Mouse (Mus musculus): ENCODE measurements around the gene Akap13.

Akap13 gene

DNA sequence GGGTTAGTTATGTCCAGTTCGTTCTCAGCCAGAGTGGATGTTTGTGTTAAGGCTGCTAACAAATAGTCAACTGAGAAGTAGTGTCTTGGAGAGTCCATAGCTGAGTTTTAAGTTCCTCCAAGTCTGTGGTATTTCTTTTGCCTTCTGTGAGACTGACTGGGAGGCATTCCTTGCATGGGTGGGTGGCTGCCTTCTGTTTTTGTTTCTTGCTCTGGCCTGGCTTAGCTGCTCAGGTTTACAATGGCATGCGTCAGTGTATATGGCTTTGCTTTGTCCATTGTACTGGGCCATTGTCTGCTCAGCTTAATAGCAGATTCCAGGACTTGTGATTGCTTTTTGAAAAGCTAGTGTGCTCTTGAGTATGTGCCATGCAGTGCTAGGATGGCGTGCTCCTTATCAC is 65.9 kb downstream of the Akap13 start:
- DNase-seq, result no peak

- no peak for DNase-seq
Observed at GRCm38 (mm10) chr7:75522226-75522625, 66.9 kb downstream of the Akap13 start.

DNA sequence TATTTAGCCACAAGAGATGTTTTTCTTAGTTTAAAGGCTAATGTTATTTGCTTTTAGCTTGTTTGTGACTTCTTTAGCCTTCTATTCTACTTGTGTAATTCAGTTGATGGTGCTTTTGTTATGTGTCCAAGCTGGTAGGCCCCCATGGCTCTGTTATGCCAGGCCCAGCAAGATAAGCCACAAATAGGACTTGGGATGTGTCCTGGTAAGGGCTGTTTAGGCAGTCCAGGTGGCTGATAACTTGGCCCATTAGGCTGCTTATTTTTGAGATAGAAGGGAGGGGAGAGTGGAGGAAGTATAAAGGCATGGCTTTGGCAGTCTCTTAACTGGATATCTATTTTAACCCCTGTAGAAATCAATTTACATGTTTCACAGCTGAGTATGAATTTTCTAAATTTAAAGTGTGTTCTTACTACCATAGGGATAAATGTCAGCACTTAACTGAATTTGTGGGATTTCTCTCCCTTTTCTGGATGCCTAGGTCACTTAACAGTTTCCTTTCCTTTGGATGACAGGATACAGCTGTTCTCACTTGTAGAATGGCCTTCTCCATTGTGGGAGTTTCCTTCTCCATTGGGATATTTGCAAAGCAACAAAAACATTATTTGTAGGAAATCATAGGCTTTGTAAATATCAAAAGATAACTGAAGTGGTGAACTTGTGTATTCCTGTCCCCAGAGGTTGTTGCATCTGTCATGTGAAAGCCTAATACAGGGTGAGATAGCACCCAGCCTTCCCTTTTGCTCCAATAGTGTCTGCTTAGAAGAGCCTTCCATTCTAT is 69.6 kb downstream of the Akap13 start:
- no peak for DNase-seq

DNA sequence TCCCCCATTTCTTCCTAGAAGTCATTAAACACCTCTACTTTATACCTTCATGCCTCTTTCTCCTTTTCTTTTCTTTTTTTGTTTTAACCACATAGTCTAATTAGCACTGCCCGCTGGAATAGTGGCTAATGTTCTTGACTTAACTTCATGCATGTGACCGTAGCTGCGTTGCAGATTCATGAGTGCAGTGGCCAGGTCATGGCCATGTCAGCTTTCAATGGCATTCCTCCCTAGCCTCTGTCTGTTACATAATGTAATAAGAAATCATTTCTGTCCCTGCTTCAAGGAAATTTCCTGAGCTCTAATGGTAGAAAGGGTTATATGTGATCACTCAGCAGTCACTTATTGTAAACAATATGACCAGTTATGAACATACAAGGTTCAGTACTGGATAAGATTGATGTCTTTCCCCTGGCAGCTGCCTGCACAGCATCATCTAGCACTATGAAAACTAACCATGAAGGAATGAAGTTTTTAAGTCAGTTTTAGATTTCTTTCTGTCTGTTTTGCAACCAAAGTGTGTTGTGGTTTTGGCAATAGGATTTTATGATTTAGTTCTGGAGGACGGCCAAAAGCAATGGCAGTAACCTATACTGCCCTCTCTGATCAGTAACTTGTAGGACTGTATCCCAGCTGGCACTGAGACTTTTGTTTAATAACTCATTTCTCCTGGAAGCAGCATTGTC is 70.5 kb downstream of the Akap13 start:
- DNase-seq, result no peak

DNA sequence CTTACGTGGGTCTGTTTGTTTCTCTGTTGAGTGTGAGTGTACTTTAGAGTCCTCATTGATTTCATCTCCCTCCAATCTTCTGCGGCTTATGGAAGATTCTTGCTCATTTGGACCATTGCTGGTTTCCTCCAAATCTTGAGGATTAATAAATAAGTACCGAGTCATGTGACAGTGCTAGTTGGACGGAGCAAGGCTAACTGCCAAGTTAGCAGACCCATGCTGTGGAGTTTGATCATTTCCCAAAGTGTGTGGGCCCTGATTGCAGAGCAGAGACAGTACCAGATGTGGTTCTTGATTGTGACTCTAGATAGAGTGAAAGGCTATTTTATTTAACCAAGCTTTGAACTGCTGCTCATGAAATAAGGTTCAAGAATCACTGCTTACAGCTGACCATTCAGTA is 73.4 kb downstream of the Akap13 start:
- DNase-seq, result no peak

DNA sequence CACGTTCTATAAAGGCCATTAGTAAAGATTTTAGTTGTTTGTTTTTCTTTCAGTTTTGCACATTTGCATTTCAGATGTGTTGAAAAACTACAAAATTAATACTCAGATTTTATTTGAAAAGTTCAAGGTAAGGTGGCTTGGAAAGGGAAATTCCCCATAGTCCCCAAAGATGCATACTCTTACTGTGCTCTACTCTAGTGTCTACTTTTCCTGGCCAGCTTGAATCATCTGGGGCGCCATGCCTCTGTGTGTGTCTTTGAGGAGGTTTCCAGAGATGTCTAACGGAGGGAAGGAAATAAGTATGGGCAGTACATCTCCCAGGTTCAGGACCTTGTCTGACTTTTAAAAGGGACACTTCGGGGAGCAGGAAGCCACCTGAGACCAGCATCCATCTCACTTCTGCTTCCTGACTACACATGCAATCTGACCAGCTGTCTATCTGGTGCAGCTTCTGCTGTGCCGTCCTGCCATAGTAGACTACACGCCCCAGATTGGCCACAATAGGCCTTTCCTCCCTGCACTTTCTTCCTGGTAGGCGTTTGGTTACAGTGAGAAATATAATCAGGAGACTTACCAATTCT is 74.6 kb downstream of the Akap13 start:
- no peak for DNase-seq

- DNase-seq, result no peak
Observed at GRCm38 (mm10) chr7:75530642-75531041, 75.3 kb downstream of the Akap13 start.

- DNase-seq, result no peak
Observed at GRCm38 (mm10) chr7:75533079-75533478, 77.7 kb downstream of the Akap13 start.

DNA sequence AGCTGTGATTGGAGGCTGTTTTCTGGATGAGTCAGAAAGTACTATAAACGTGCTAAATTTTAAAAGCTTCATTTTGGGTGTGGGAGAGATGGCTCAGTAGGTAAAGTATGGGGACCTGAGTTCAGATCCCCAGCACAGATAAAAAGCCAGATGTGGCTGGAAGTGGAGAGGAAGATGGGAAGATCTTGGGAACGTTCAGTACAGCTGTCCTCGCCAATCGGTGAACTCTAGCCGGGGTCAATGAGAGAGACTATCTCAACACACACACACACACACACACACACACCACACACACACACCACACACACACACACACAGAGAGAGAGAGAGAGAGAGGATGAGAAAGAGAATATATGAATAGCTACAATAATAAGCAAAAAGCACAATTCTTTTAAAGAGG is 81.0 kb downstream of the Akap13 start:
- no peak for DNase-seq

DNA sequence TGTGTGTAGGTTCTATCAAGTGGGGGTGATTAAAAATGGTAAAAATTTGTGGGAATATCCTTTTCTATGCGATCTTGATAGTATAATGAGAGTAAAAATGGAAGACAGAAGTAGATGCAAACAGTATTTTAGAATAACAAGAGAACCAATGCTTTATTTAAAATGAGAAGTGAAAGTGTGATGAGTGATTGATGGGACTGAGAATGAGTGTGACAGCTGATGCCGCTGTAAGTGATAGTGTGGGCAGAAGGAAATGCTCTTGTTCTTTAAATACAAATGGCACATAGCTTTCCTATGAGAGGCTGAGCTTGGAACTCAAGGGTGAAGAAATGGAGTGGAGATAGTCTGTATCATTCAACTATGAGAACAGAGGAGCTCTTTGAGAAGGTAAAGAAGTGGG is 82.2 kb downstream of the Akap13 start:
- no peak for DNase-seq

- no peak for DNase-seq
Observed at GRCm38 (mm10) chr7:75538513-75538912, 83.2 kb downstream of the Akap13 start.

DNA sequence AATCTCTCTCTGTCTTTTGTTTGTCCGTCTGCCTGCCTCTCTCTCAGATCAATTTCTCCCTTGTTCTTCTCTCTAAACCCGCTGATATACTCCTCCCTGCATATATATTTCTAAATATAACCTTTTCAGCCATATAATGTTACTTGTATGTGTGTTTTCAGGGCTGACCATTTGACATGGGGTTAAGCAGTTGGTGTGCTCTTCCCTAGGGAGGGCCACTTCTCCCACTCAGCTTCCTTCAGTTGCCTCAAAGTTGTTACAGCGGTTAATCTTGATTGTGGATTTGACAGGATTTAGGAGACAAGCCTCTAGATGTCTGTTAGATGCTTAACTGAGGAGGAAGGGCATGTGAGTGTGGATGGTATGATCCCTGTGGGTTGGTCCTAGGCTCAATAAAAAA is 83.8 kb downstream of the Akap13 start:
- DNase-seq, result no peak

- DNase-seq, result no peak
Observed at GRCm38 (mm10) chr7:75549856-75550255, 94.5 kb downstream of the Akap13 start.

DNA sequence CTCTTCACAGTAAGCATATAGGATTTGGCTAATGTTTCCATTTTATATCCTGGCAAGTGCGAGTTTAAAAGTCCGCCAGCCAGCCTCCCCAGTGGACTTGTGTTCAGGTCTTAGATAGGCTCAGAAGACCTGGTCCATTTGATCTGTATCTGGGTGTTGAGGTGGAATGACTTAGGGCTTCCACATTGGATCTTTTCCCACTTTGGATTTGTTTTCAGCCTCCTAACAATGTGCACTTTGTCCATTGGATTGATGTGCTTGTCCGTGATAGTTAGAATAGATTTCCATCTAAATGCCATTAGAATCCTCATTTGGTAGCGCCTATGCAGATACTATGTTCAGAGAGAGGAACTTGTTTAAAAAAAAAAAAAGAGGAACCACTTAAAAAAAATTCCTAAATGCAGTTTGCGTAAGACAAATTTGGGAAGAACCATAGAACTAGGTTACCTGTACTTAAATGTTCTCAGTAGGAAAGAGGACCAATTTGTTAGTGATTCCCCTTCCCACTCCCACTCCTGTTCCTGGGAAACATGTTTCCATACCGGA is 95.5 kb downstream of the Akap13 start:
- no peak for DNase-seq

GRCm38 (mm10) chr7:75553002-75553666 is 97.8 kb downstream of the Akap13 start:
- DNase-seq, result no peak

DNA sequence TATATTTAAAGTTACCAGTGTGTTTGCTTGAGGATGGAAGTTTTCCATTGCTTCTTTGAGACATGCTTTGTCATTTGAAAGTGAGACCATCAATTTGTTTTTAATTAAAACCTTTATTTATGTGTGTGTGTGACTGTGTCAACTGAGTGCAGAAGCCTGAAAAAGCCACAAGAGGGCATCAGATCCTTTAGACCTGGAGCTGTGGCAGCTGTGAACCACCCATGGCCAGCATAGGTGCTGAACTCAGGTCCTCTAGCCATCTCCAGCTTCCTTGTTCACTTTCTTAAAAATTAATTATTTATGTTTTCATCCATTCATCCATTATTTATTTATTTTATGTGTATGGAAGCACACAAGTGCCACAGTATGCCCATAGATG is 98.3 kb downstream of the Akap13 start:
- DNase-seq, result no peak

- DNase-seq, result no peak
Observed at GRCm38 (mm10) chr7:75554065-75554464, 98.7 kb downstream of the Akap13 start.

- no peak for DNase-seq
Observed at GRCm38 (mm10) chr7:75555940-75556339, 100.6 kb downstream of the Akap13 start.

- no peak for DNase-seq
Observed at GRCm38 (mm10) chr7:75558225-75558624, 102.9 kb downstream of the Akap13 start.

GRCm38 (mm10) chr7:75559119-75559518 is 103.8 kb downstream of the Akap13 start:
- DNase-seq, result no peak

DNA sequence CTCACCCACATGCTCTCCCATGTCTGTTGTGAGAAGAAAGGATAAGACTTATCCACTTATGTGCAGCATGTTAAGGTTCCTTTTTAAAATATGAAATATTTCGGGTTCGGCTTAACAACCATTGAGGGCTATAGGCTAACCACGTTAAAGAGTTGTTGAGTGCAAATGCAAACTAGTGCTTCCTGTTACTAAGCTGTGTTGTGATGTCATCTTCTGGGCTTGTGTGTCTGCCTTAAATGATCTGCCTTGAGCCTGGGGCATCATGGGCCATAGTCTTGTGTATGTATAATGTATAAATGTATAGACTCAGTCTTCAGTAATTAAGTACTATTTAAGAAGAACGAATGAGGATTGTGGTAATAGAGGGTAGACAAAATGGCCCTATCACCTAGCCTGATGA is 104.6 kb downstream of the Akap13 start:
- no peak for DNase-seq

DNA sequence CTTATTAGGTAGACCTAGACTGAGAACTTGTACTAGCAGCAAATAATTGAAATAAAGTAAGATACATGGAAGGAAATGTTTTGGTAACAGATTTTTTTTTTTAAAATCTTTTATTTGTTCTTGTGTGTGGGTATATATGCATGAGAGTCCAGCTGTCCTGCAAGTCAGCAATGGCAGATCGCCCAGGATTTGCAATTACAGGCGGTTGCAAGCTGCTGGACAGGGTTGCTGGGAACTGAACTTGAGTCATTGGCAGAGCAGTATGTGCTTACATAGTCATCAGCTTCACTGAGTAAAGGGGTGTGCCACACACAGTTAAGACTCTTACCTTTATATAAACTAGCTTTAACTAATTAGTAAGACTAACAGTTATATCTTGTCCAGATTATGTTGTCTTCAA is 105.2 kb downstream of the Akap13 start:
- DNase-seq, result no peak

DNA sequence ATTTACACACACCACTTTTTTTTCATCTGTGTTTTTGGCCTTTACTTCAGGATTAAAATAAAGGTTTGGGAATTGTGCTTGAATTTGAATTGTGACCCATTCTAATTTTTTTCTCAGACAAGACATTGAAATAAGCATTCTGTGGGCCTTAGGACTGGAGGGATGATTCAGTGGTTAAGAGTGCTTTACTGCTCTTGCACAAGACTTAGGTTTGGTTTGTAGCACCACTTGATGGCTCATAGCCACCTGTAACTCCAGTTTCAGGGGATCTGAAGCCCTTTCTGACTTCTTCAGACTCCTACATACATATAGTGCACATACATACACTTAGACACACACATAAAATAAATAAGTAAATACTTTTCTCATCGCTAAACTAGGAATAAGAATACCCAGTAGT is 105.8 kb downstream of the Akap13 start:
- no peak for DNase-seq

DNA sequence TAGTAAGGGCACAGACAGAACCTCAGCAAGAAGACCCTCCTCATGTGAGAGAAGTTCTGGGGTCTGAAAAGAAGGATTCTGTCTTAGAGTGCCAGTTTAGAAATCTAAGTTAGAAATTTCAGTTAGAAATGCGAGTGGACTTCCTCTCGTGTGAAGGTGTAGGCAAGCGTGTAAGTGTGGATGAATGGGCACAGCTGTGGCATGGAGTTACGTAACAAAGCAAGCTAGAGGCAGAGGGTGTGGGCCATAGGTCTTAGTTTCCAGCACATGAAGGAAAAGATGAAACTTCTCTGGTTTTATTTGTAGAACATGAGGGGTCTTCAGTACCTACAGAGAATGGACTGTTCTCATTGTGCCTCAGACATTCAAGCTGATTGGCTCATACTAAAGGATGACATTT is 112.9 kb downstream of the Akap13 start:
- no peak for DNase-seq

Measured in right cerebral cortex, postnatal 14 days (tissue).